Mouse (Mus musculus) hindbrain, embryonic 16.5 days (tissue): ENCODE measurements around the gene Egr4. TPM values are rescaled to one million over a fixed set of nuclear protein-coding genes. Genes with fewer than 3 reads are reported as not detected.

Experiments
- ATAC-seq: fragments of 200-750 bp; cut with Nextera tagmentation; 2 replicates; pipeline ENCODE4 v1.8.0; 2017; ENCODE audit warnings: moderate TSS enrichment, moderate library complexity
- H3K27ac ChIP-seq: fragments of 300-500 bp; sonication (generic); 2 replicates; pipeline ENCODE4 v1.5.1; 2014; ENCODE audit warnings: low read depth, mild to moderate bottlenecking, control low read depth, low read length, moderate library complexity
- H3K27me3 ChIP-seq: fragments of 300-500 bp; sonication (generic); replicated peaks from 2 replicates; pipeline ENCODE4 v1.6.1; 2014; ENCODE audit warnings: low read length; ENCODE audit not compliant: control insufficient read depth, insufficient read depth
- H3K36me3 ChIP-seq: fragments of 300-500 bp; sonication (generic); 2 replicates; pipeline ENCODE4 v1.6.1; 2014; ENCODE audit warnings: mild to moderate bottlenecking, low read length, moderate library complexity, mixed read lengths; ENCODE audit not compliant: control insufficient read depth, insufficient read depth
- H3K4me1 ChIP-seq: fragments of 300-500 bp; sonication (generic); 2 replicates; pipeline ENCODE4 v1.6.1; 2014; ENCODE audit warnings: low read depth, low read length; ENCODE audit not compliant: control insufficient read depth, insufficient read depth
- H3K4me2 ChIP-seq: fragments of 300-500 bp; sonication (generic); 2 replicates; pipeline ENCODE4 v1.6.1; 2014; ENCODE audit warnings: mild to moderate bottlenecking, low read length, control low read depth, moderate library complexity
- H3K4me3 ChIP-seq: fragments of 300-500 bp; sonication (generic); 2 replicates; pipeline ENCODE4 v1.5.1; 2014; ENCODE audit warnings: mild to moderate bottlenecking, low read length, control low read depth, moderate library complexity
- H3K9ac ChIP-seq: fragments of 300-500 bp; sonication (generic); 2 replicates; pipeline ENCODE4 v1.6.1; 2014; ENCODE audit warnings: low read depth, mild to moderate bottlenecking, control low read depth, low read length, moderate library complexity
- H3K9me3 ChIP-seq: fragments of 300-500 bp; sonication (generic); 2 replicates; pipeline ENCODE4 v1.6.1; 2014; ENCODE audit warnings: mild to moderate bottlenecking, low read length, moderate library complexity; ENCODE audit not compliant: control insufficient read depth
- WGBS: fragments of 180-500 bp; shearing (Covaris S2); extraction: QIAGEN DNeasy Blood & Tissue Kit; methylation state at CpG from one replicate; pipeline ENCODE4 v1.1.7; 2014; 5-methylcytosine and 5-hydroxymethylcytosine counted together
- polyA plus RNA-seq: library from polyadenylated mRNA; unstranded; fragments of >200 nt; fragmentation: Nextera tagmentation; extraction: Ambion mirVana; gene quantifications from 2 replicates; pipeline ENCODE4 v1.2.1, GENCODE M21; 2015

Egr4 gene
- polyA plus RNA-seq, 1 experiment from 2014 or later: not detected

DNA sequence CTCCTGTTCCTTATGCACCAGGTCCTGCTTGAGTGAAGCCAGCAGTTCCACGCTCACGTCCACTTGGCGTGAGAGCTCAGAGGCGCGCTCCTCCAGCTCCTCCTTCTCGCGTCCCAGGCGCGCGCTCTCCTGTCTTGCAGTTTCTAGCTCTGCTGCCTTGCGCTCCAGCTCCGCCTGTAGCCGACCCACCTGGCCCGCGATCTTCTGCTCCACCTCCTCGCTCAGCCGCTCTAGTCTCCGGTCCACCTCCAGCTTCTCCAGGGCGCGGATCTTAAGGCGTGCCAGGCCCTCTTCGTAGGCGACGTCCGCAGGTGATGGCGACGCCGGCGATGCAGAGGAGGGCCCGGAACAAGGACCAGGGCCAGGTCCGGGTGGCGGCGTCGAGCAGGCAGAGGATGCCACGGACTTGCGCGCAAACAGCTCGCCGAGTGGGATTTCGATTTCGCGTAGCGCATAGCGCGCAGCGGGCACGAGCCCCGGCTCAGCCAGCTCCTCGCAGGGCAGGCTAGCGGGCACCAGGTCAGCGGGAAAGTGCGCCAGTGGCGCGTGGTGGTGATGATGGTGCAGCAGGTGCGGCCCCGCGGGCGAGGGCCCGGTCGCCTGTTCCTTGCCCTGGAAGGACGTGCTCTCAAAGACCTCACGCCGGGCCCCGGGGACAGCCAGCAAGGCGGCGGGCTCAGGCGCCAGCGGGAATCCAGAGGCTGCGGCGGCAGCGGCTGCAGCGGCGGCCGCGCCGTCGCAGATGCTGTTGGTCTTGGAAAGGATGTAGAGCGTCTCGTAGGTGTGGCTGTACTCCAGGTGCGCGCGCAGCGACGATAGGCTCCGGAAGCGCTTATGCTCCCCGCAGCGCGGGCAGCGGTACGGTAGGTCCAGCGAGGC is 29.3 kb downstream of the Egr4 start:
- peak overlapping the region; percentile 52 for H3K4me2 ChIP-seq
- no peak overlapping the region for H3K27ac ChIP-seq
- peak overlapping the region; percentile 19; the same call in 1 of the 2 replicates for H3K9ac ChIP-seq
- peaks cover 12% of the 10 kb centered on the region for H3K4me1 ChIP-seq
- peaks cover 2% of the 10 kb centered on the region; the same call in 1 of the 2 replicates for H3K36me3 ChIP-seq
- H3K9me3 ChIP-seq: no peaks in the 10 kb centered on the region
- peak overlapping the region; percentile 29 for H3K4me3 ChIP-seq
- 5% methylated on average over 92 of the region's 92 CpGs for WGBS
- H3K27me3 ChIP-seq: peaks cover 31% of the 10 kb centered on the region
- ATAC-seq: no peak

- no peaks in the 10 kb centered on the region for H3K9me3 ChIP-seq
- H3K36me3 ChIP-seq: peaks cover 7% of the 10 kb centered on the region; the same call in 1 of the 2 replicates
- H3K4me2 ChIP-seq: no peak overlapping the region
- 0 out of 2 replicates have a peak, but pooled peaks have one; percentile 18 for ATAC-seq
- H3K27ac ChIP-seq: no peak overlapping the region
- no peak overlapping the region for H3K4me3 ChIP-seq
- 56% methylated on average over 13 of the region's 16 CpGs for WGBS
- H3K27me3 ChIP-seq: peaks cover 17% of the 10 kb centered on the region
- no peak overlapping the region for H3K9ac ChIP-seq
- H3K4me1 ChIP-seq: peaks cover 12% of the 10 kb centered on the region
Observed at GRCm38 (mm10) chr6:85480685-85481084, 32.7 kb downstream of the Egr4 start.

- WGBS: 78% methylated on average over 5 of the region's 5 CpGs
- no peak for ATAC-seq
- Histone ChIP-seq H3K9me3 (no peaks in the 10 kb centered on the region), H3K4me1 (peaks cover 12% of the 10 kb centered on the region), H3K27me3 (peaks cover 11% of the 10 kb centered on the region), H3K9ac (no peak overlapping the region), H3K36me3 (peaks cover 7% of the 10 kb centered on the region; the same call in 1 of the 2 replicates), H3K4me2 (no peak overlapping the region), H3K4me3 (no peak overlapping the region), H3K27ac (no peak overlapping the region)
Observed at GRCm38 (mm10) chr6:85479979-85480378, 33.4 kb downstream of the Egr4 start.

- H3K9ac ChIP-seq: no peak overlapping the region
- H3K36me3 ChIP-seq: peaks cover 7% of the 10 kb centered on the region; the same call in 1 of the 2 replicates
- WGBS: 35% methylated on average over 14 of the region's 14 CpGs
- H3K27ac ChIP-seq: no peak overlapping the region
- no peaks in the 10 kb centered on the region for H3K27me3 ChIP-seq
- H3K4me1 ChIP-seq: no peaks in the 10 kb centered on the region; the same call in 1 of the 2 replicates
- H3K4me2 ChIP-seq: no peak overlapping the region
- H3K4me3 ChIP-seq: no peak overlapping the region
- no peak for ATAC-seq
- H3K9me3 ChIP-seq: no peaks in the 10 kb centered on the region
Observed at GRCm38 (mm10) chr6:85478416-85478815, 35.0 kb downstream of the Egr4 start.

DNA sequence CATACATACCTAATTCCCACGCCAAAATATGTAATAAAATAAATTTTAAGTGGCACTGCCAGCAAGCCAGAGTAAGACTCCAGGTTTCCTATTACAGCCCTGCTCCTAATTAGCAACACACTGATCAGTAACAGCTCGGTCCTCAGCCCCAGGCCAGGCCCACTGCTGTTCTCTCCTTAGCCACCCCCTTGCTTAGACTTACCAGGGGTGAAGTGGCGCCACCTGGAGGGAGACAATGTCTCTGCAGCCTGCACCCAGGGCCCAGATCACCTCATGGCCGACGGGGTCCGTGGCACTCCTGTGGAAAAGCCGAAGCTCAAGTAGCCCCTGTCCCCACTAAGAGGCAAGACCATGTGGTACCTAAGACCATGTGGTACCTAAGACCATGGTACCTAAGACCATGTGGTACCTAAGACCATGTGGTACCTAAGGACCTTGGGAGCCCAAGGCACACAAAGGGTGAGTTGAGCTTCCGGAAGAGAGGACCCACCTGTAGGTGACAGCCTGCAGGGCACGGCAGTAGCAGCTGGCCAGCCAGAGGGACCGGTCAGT is 35.9 kb downstream of the Egr4 start:
- no peak overlapping the region for H3K9ac ChIP-seq
- WGBS: 42% methylated on average over 10 of the region's 10 CpGs
- ATAC-seq: no peak
- H3K4me1 ChIP-seq: no peaks in the 10 kb centered on the region; the same call in 1 of the 2 replicates
- no peak overlapping the region for H3K4me2 ChIP-seq
- no peaks in the 10 kb centered on the region for H3K9me3 ChIP-seq
- no peaks in the 10 kb centered on the region for H3K27me3 ChIP-seq
- H3K27ac ChIP-seq: no peak overlapping the region
- H3K4me3 ChIP-seq: no peak overlapping the region
- peaks cover 15% of the 10 kb centered on the region for H3K36me3 ChIP-seq

DNA sequence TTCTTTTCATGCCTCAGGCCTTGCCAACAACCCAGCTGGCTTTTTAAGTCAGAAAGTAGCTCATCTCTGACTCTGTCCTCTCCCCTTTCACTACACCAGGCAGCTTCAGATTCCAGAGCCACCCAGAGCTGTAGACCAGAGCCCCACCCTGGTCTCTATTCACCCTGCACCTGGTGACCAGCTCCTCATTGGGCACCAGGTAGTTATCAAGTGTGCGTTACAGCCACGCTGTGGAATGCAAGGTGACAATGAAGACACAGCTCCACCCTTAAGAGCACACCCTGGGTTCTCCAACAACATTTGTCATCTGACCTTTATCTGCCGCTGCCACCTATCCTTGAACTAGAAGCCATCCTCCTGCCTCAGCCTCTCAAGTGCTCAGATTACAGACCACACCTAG is 37.8 kb downstream of the Egr4 start:
- ATAC-seq: no peak
- 91% methylated on average over 3 of the region's 3 CpGs for WGBS
- Histone ChIP-seq H3K36me3 (peaks cover 24% of the 10 kb centered on the region), H3K27me3 (no peaks in the 10 kb centered on the region), H3K9me3 (no peaks in the 10 kb centered on the region), H3K4me2 (no peak overlapping the region), H3K27ac (no peak overlapping the region), H3K9ac (no peak overlapping the region), H3K4me3 (no peak overlapping the region), H3K4me1 (no peaks in the 10 kb centered on the region; the same call in 1 of the 2 replicates)

GRCm38 (mm10) chr6:85472542-85472941 is 40.8 kb downstream of the Egr4 start:
- H3K4me1 ChIP-seq: no peaks in the 10 kb centered on the region
- H3K4me3 ChIP-seq: no peak overlapping the region
- H3K4me2 ChIP-seq: no peak overlapping the region
- no peak overlapping the region for H3K9ac ChIP-seq
- WGBS: 50% methylated on average over 5 of the region's 5 CpGs
- peaks cover 32% of the 10 kb centered on the region for H3K36me3 ChIP-seq
- no peak for ATAC-seq
- no peaks in the 10 kb centered on the region for H3K27me3 ChIP-seq
- H3K27ac ChIP-seq: no peak overlapping the region
- H3K9me3 ChIP-seq: no peaks in the 10 kb centered on the region

- peaks cover 34% of the 10 kb centered on the region for H3K36me3 ChIP-seq
- no peaks in the 10 kb centered on the region for H3K4me1 ChIP-seq
- no peak overlapping the region for H3K9ac ChIP-seq
- H3K4me3 ChIP-seq: no peak overlapping the region
- no peaks in the 10 kb centered on the region for H3K27me3 ChIP-seq
- WGBS: 48% methylated on average over 8 of the region's 8 CpGs
- H3K9me3 ChIP-seq: no peaks in the 10 kb centered on the region
- ATAC-seq: no peak
- no peak overlapping the region for H3K27ac ChIP-seq
- no peak overlapping the region for H3K4me2 ChIP-seq
Observed at GRCm38 (mm10) chr6:85471962-85472361, 41.4 kb downstream of the Egr4 start.

- no peaks in the 10 kb centered on the region for H3K9me3 ChIP-seq
- WGBS: 80% methylated on average over 5 of the region's 5 CpGs
- no peaks in the 10 kb centered on the region for H3K27me3 ChIP-seq
- no peak overlapping the region for H3K27ac ChIP-seq
- H3K4me2 ChIP-seq: no peak overlapping the region
- H3K4me1 ChIP-seq: no peaks in the 10 kb centered on the region
- no peak for ATAC-seq
- H3K36me3 ChIP-seq: peaks cover 45% of the 10 kb centered on the region
- H3K4me3 ChIP-seq: no peak overlapping the region
- H3K9ac ChIP-seq: no peak overlapping the region
Observed at GRCm38 (mm10) chr6:85469660-85470430, 43.5 kb downstream of the Egr4 start.
